Comparison of ENCODE assay signal across 15 mouse cellular contexts in genomic region chr9:66990046-66990445, GRCm38 (mm10). TPM values are rescaled to one million over a fixed set of nuclear protein-coding genes. Genes with fewer than 3 reads are reported as not detected.
DNase-seq lines count a peak whose midpoint lies in the region; ATAC-seq and TF ChIP-seq lines count a peak whose summit lies in the region.
"Had no signal": no experiment of that assay in that cellular context is flagged by ENCODE, and none has a peak within 500 bp of the region (broad histone marks: within the 10 kb centered on the region; RNA-seq: fewer than 3 reads in every experiment).

No protein-coding gene starts in this region.

- TF ChIP-seq CTCF in intestine, postnatal 0 days (IDR thresholded peaks at IDR 0.05; ENCODE audit: low read depth) = no peak
- no peak for TF ChIP-seq CTCF in Patski (IDR thresholded peaks at IDR 0.05)

- CTCF ChIA-PET in Patski (lab: Charles Lee) = interaction anchor here (1.2 to 3.6 kb wide), 8 partner anchors 9 to 223 kb away, joined by 3 to 14 read pairs (median 6); no protein-coding TSS in a partner anchor

- WGBS in intestine, embryonic 14.5 days = 87% methylated on average over 5 of the region's 5 CpGs
- 81% methylated on average over 5 of the region's 5 CpGs for WGBS in intestine, postnatal 0 days
- WGBS in liver, embryonic 13.5 days (ENCODE audit: insufficient replicate concordance) = 86% methylated on average over 5 of the region's 5 CpGs

- H3K4me1 ChIP-seq in intestine, embryonic 14.5 days (replicated peaks; ENCODE audit: control insufficient read depth, insufficient read depth, low read length) = peaks cover 29% of the 10 kb centered on the region
- H3K4me1 ChIP-seq in intestine, postnatal 0 days (replicated peaks; ENCODE audit: control insufficient read depth, insufficient read depth, low read length) = no peaks in the 10 kb centered on the region
- H3K4me1 ChIP-seq in liver, embryonic 13.5 days (replicated peaks) = peaks cover 68% of the 10 kb centered on the region

- no peaks in the 10 kb centered on the region for H3K36me3 ChIP-seq in intestine, embryonic 14.5 days (ENCODE audit: control insufficient read depth, insufficient read depth, low read length)
- no peaks in the 10 kb centered on the region for H3K36me3 ChIP-seq in intestine, postnatal 0 days (ENCODE audit: control insufficient read depth, insufficient read depth)
- no peaks in the 10 kb centered on the region for H3K36me3 ChIP-seq in liver, embryonic 13.5 days
- H3K36me3 ChIP-seq: heart, embryonic 15.5 days; hindbrain, embryonic 12.5 days had no signal

- H3K9me3 ChIP-seq in intestine, embryonic 14.5 days (ENCODE audit: control insufficient read depth, low read length) = 0 out of 2 replicates have a peak, but pooled peaks cover 4% of the 10 kb centered on the region
- H3K9me3 ChIP-seq in intestine, postnatal 0 days (ENCODE audit: control insufficient read depth) = no peaks in the 10 kb centered on the region
- H3K9me3 ChIP-seq in liver, embryonic 13.5 days (replicated peaks) = no peaks in the 10 kb centered on the region
- H3K9me3 ChIP-seq: heart, embryonic 15.5 days; hindbrain, embryonic 12.5 days had no signal

- ATAC-seq in intestine, embryonic 14.5 days (replicated peaks; ENCODE audit: low FRiP score, low TSS enrichment, low read depth) = no peak
- no peak for ATAC-seq in intestine, postnatal 0 days
- ATAC-seq in Patski = peak; percentile 54
- ATAC-seq in liver, embryonic 13.5 days (ENCODE audit: low read depth) = no peak
- ATAC-seq in megakaryocyte, adult 5-6 weeks (ENCODE audit: poor library complexity, severe bottlenecking) = no peak

- H3K4me2 ChIP-seq in intestine, embryonic 14.5 days (ENCODE audit: low read length) = no peak overlapping the region
- H3K4me2 ChIP-seq in intestine, postnatal 0 days (replicated peaks; ENCODE audit: low read depth) = no peak overlapping the region
- H3K4me2 ChIP-seq in liver, embryonic 13.5 days = peak overlapping the region; percentile 66; the same call in 1 of the 2 replicates
- H3K4me2 ChIP-seq: heart, embryonic 15.5 days; hindbrain, embryonic 12.5 days had no signal

- no peak for DNase-seq in intestine, embryonic 14.5 days (ENCODE audit: low spot score)
- peak; percentile 80 for DNase-seq in 3T3-L1 (ENCODE audit: low read depth, low spot score)
- DNase-seq in Patski (ENCODE audit: low read depth, low spot score) = peak; percentile 94
- DNase-seq in liver, embryonic 13.5 days = no peak
- DNase-seq in spleen, postnatal 10 days (ENCODE audit: low spot score in 2 of 2) = no peak
- DNase-seq in testis, postnatal 14 days (ENCODE audit: low spot score) = no peak
- DNase-seq: adrenal gland, adult 8-10 months; B cell, adult 2 months; cerebellum, postnatal 36 days; kidney, postnatal 36 days had no signal

- no peak overlapping the region for H3K4me3 ChIP-seq in intestine, embryonic 14.5 days (ENCODE audit: low read depth, low read length)
- H3K4me3 ChIP-seq in intestine, postnatal 0 days (ENCODE audit: low read depth, low read length) = no peak overlapping the region
- H3K4me3 ChIP-seq in liver, embryonic 13.5 days (replicated peaks) = no peak overlapping the region
- H3K4me3 ChIP-seq: heart, embryonic 15.5 days; hindbrain, embryonic 12.5 days; megakaryocyte, embryonic 14.5 days had no signal

- POLR2A ChIA-PET in Patski (lab: Charles Lee) = interaction anchor here (0.8 to 2.6 kb wide), 5 partner anchors 11 to 59 kb away, joined by 3 to 16 read pairs (median 6); partner anchors contain the start of gene Tpm1

- H3K9ac ChIP-seq in intestine, embryonic 14.5 days (ENCODE audit: low read length) = no peak overlapping the region
- H3K9ac ChIP-seq in intestine, postnatal 0 days (ENCODE audit: low read depth, low read length) = no peak overlapping the region
- H3K9ac ChIP-seq in liver, embryonic 13.5 days = no peak overlapping the region
- H3K9ac ChIP-seq: heart, embryonic 15.5 days; hindbrain, embryonic 12.5 days had no signal

- in situ Hi-C loops in Patski (cut with MboI; ENCODE audit: low pct_unique_long_range_greater_than_20kb) = no loop called here

- peak overlapping the region; percentile 93; the same call in 1 of the 2 replicates for H3K27ac ChIP-seq in intestine, embryonic 14.5 days (ENCODE audit: low read depth)
- no peak overlapping the region for H3K27ac ChIP-seq in intestine, postnatal 0 days (ENCODE audit: low read depth, low read length)
- H3K27ac ChIP-seq in liver, embryonic 13.5 days = peak overlapping the region; percentile 78
- H3K27ac ChIP-seq: hindbrain, embryonic 12.5 days had no signal

- H3K27me3 ChIP-seq in intestine, embryonic 14.5 days (replicated peaks; ENCODE audit: control insufficient read depth, insufficient read depth, low read length) = no peaks in the 10 kb centered on the region
- no peaks in the 10 kb centered on the region for H3K27me3 ChIP-seq in intestine, postnatal 0 days (replicated peaks; ENCODE audit: control insufficient read depth, insufficient read depth, low read length)
- no peaks in the 10 kb centered on the region for H3K27me3 ChIP-seq in Patski
- H3K27me3 ChIP-seq in liver, embryonic 13.5 days = peaks cover 6% of the 10 kb centered on the region; the same call in 1 of the 2 replicates
- H3K27me3 ChIP-seq: heart, embryonic 15.5 days; hindbrain, embryonic 12.5 days; megakaryocyte, embryonic 14.5 days had no signal

RNA-seq across cellular contexts. Expression of gene Lactb, which starts 14.8 kb away (rescaled TPM):
- 8.9 and 9.3 TPM in 2 replicates for polyA plus RNA-seq in intestine, embryonic 14.5 days (2014; fragmentation: Nextera tagmentation; extraction: Ambion mirVana)
- 14.9 and 17.2 TPM in 2 replicates for polyA plus RNA-seq in intestine, postnatal 0 days (2015; fragmentation: Nextera tagmentation; extraction: Ambion mirVana)
- 55.2 TPM for polyA plus RNA-seq in Patski (2021)
- polyA plus RNA-seq in liver, embryonic 13.5 days (2015; fragmentation: Nextera tagmentation; extraction: Ambion mirVana) = 6.4 and 6.7 TPM in 2 replicates
- total RNA-seq in megakaryocyte, adult 5-6 weeks (2015) = 52.5 and 58.1 TPM in 2 replicates
- 40.7 and 44.6 TPM in 2 replicates for total RNA-seq in megakaryocyte, adult 5-6 weeks (2017)

RNA-seq across cellular contexts. Expression of gene Rps27l, which starts 44.2 kb away (rescaled TPM):
- 723 and 793 TPM in 2 replicates for polyA plus RNA-seq in intestine, embryonic 14.5 days (2014; fragmentation: Nextera tagmentation; extraction: Ambion mirVana)
- 712 and 778 TPM in 2 replicates for polyA plus RNA-seq in intestine, postnatal 0 days (2015; fragmentation: Nextera tagmentation; extraction: Ambion mirVana)
- polyA plus RNA-seq in Patski (2021) = 377 TPM
- 702 and 803 TPM in 2 replicates for polyA plus RNA-seq in liver, embryonic 13.5 days (2015; fragmentation: Nextera tagmentation; extraction: Ambion mirVana)
- total RNA-seq in megakaryocyte, adult 5-6 weeks (2015) = 368 and 391 TPM in 2 replicates
- 149 and 154 TPM in 2 replicates for total RNA-seq in megakaryocyte, adult 5-6 weeks (2017)

RNA-seq across cellular contexts. Expression of gene Tpm1, which starts 59.2 kb away (rescaled TPM):
- 1,186 and 1,326 TPM in 2 replicates for polyA plus RNA-seq in intestine, embryonic 14.5 days (2014; fragmentation: Nextera tagmentation; extraction: Ambion mirVana)
- 1,318 and 1,424 TPM in 2 replicates for polyA plus RNA-seq in intestine, postnatal 0 days (2015; fragmentation: Nextera tagmentation; extraction: Ambion mirVana)
- 2,726 TPM for polyA plus RNA-seq in Patski (2021)
- polyA plus RNA-seq in liver, embryonic 13.5 days (2015; fragmentation: Nextera tagmentation; extraction: Ambion mirVana) = 168 and 198 TPM in 2 replicates
- 27.3 and 27.9 TPM in 2 replicates for total RNA-seq in megakaryocyte, adult 5-6 weeks (2015)
- total RNA-seq in megakaryocyte, adult 5-6 weeks (2017) = 34.1 and 39.8 TPM in 2 replicates

Comparison
In these comparisons a context has a peak if more than half of its experiments do, and no peak if none do; other contexts are left out.
1. DNase-seq: peak in 3T3-L1 (single experiment) and Patski (single experiment); none in intestine, embryonic 14.5 days (single experiment), liver, embryonic 13.5 days (single experiment), spleen, postnatal 10 days (0 of 2) and testis, postnatal 14 days (single experiment).